Mouse (Mus musculus) right cerebral cortex, postnatal 14 days (tissue): ENCODE measurements at regions not wholly inside any gene's neighbourhood (a gene's known extent, or its start where the extent isn't known, plus 50 kb on each side); places are given as distances from the start of the nearest gene placed in this dataset.
"Not testable (repeated sequence)": the region's sequence is repeated elsewhere in the genome, so short reads cannot be mapped to it uniquely, and the experiment has no call there.

Experiments used
- DNase-seq: peaks from one replicate; pipeline ENCODE4 v3.0.0; 2022

DNA sequence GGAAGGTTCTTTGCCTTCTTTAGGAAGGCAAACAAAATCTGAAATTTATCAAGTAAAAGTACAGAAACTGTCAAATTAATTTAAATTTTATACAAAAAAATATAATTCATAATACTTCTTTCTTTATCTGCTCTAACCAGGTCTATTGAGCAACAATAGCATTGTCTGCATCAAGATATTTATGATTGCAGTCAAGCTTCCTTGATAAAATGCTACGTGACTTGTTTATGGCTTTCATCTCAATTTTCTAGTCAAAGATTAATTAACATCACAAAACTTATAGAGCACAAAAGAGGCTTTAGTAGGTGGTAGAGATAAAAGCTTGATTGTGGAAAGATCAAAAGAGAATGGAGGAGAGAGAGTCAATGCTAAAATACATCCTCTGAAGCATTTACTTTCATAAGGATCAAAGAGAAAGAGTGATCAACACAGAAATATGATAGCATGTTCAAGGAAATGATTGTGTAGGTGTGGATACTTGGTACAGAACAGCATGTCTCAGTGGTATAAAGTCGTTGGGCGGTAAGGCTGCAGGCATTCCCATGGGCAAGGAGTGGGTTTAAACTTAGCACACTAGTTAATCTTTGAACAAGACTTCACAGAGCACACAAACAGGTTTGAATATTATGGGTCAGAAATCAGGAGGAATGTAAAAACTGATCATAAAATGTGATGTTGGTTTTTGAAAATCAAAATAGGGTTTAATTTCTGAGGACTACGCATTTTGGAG is 164.3 kb upstream of the Speer4f2 start:
- no peak for DNase-seq

- no peak for DNase-seq
Measured at GRCm38 (mm10) chr5:17210723-17211245, 162.2 kb upstream of the Speer4f2 start.

DNA sequence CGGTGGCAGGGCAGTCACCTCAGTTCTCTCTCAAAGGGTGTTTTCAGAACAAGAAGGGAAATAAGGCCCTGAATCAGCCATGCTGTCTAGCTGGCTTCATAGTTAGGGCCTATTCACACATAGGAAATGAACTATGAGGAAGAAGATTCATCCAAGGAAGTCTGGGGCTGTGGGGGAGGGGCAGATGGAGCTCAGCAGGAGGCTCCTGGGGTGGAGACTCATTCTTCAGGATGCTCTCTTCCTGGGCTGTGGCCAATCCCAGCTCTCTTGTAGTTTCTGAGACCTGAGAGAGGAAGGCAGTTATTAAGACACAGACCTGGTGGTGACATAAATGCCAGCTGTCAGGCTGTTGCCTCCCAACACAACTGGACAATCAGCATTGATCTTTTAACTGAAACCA is 149.4 kb upstream of the Speer4f2 start:
- not testable (repeated sequence) for DNase-seq

- DNase-seq: no peak
Measured at GRCm38 (mm10) chr5:17247732-17248606, 125.0 kb upstream of the Speer4f2 start.

DNA sequence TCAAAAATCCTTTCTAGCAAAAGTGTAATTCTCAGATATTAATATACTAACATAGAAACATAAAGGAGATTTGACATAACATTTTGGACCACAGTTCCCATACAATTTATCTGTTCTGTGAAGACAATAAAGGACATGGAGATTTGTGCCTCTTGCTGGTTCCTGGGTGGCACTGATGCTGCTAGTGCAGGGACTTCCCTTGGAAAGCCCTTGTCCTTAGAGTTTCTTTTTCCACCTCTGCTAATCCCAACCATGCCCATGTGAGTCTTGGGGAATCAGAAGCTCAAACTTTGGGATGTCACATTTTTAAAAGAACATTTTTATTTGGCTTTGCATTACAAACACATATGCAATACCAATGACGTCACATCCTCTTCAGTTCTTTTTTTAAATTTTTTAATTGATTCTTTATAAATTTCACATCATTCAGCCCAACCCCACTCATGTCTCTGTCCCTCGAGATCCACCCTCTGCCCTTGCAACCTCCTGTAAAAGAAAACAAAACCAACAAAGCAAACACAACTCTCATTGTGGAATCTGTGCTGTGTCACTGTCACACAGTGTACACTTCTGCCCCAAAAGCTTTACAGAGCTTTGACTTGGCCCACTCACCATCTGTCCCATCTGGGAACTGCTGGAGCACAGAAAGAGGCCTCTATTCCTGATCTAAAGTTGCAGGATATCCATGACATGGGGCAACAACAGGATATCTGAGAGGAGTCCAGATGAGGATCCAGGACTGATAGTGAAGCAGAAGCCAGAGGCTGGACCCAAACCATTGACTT is 112.2 kb upstream of the Speer4f2 start:
- no peak for DNase-seq

DNA sequence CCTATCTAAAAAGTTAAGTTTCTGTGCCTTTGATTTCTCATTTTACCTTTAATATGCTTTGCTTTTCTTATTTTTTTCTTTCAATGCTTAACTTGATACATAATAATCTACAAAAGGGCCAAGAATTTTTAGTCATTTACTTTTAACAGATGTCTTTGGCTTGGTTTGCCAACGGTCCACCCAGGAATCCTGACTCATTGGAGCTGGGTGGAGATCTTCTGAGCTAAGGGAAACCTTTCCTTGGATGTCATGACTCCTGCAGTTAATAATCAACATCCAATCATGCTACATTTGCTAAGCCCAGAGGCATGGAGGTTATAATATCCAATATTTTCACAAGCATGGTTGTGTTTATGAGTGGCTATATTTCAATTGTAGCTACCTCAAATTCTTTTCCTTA is 110.9 kb upstream of the Speer4f2 start:
- no peak for DNase-seq

DNA sequence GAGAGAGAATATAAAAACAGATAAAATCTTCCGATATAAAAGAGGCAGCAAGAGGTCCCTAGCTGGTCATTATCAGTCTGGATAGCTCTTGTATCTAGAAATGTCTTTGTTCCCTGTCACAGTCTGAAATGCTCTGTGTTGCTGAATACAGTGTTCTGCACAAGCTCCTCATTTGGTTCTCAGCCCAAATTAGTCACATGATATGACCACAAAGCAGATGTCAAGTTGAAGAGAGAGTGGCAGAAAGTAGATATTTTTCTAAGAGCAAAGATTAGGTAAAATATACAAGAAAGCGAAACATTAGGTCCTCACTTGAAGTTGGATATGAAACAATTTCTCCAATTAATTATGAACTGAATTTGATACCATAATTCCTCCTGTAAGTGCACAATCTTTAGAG is 101.8 kb upstream of the Speer4f2 start:
- no peak for DNase-seq

DNA sequence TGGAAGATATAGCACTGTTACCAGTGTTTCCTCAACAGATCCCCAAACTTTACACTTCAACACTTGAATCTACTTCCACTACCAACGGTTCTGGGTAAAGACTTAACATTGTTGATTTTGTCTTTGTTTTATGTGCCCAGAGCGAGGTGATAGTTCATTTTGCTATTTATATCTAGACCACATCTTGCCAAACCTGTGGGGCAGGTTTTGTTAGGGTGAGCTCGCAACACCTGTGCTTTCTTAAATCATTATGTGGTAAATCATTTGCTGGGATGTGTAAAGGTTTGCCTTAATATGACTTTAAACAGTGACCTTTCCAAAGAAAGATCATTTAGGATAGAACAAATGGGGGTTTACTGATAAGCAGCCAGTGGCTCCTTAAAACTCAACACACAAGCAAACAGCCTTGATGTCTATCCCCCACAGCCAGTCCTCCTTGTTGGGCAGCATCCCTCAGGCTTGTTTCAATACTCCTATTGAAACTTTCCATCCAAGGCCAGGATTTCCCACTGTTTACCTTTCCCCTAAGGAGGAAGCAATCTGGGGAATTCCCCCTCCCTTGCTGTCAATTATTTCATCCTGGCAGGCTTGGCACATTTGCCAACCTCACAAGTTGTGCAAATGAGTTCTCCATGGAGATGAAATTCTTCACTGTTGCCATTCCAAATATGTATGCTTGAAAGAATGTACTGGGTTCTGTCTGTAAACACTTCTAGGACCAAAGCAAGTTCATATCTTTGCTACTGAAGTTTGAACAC is 101.1 kb upstream of the Speer4f2 start:
- DNase-seq: no peak

- DNase-seq: no peak
Measured at GRCm38 (mm10) chr5:17275346-17275745, 97.6 kb upstream of the Speer4f2 start.

DNA sequence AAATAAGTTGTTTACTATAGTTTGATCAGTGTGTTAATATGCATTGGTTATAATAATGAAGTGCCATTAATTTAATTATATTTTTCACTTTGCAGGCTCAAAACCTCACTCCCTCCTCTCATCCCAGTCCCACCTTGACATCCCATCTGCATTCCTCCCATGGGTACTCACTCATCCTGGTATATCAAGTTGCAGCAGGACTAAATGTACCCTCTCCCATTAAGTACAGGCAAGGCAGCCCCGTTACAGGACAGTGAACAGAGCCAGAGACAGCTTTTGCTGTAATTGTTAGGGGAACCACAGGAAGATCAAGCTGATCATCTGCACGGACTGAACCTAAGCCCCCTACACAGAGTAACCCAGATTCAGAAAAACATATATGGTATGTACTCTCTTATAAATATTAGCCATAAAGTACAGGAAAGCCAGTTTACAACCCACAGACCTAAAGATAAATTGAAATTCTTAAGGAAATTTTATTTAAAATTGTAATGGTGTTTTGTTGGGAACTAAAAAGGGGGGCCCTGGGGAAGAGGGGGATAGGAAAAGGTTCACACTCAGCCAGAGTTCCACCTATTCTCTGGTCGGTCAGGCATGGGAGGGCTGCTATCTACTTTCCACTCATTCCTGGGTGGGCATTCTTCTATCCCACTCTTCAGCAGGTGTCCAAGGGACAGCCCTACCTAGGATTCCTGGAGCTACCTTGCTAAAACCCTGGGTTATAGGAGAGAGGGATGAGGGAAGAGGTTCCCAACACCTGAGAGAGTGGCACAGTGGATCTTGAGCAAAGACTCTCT is 96.0 kb upstream of the Speer4f2 start:
- DNase-seq: no peak

DNA sequence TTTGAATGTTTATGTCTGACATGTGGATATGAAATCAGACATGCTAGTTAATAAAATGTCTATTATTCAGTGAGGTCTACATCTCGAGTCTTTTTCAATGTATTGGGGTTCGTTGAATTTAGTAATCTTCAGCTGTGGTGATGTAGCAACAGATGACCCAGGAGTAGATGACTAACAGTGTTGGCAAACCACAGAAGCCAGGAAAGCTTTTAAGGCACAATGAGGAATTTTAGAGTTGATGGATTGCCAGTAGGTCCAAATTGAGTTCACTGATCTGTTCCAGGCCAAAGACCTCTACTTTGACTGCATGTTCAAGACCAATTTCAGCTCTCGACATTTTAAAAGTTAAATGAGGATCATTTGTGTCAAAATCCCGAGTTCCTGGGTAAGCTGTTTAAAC is 92.8 kb upstream of the Speer4f2 start:
- DNase-seq: no peak

DNA sequence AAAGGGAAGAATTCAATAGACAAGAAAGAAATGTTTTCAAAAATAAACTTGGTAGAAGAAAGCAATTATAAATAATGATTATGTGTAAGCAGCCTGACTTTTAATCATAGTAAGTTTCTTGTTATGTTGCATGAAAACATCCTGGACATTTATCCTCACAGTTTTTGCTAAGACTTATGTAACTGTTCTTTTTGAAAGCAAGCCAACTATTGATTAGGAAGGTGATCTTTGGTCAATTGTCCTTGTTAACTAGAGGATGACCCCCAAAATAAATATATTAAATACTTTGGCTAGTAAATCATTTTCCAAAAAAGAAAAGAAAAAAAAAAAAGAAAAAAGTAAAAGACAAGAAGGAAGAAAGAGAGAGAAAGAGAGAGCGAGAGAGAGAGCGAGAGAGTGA is 92.0 kb upstream of the Speer4f2 start:
- DNase-seq: no peak

DNA sequence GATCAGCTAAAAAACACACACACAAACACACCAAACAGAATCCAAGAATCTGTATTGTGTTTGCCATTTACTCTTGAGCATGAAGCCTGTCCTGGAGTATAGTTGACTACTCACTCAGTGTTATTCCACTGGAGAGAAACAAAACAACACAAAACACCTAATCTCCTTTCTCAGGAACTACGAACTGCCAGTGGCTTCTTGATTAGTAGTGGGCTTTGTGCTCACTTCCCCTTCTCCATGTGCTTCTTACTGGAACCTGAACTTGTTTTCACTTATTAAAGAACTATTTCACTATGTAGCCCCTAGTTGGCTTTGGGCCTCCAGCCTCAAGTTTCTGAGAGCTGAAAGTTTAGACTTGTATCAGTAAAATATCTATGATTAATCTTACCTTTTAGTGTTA is 84.0 kb upstream of the Speer4f2 start:
- DNase-seq: no peak

- DNase-seq: no peak
Measured at GRCm38 (mm10) chr5:17292559-17292958, 80.4 kb upstream of the Speer4f2 start.

GRCm38 (mm10) chr5:17296571-17297035 is 76.4 kb upstream of the Speer4f2 start:
- DNase-seq: no peak

GRCm38 (mm10) chr5:17299846-17300245 is 73.1 kb upstream of the Speer4f2 start:
- DNase-seq: no peak

GRCm38 (mm10) chr5:17321501-17321900 is 51.5 kb upstream of the Speer4f2 start:
- no peak for DNase-seq
